Mouse (Mus musculus): ENCODE results near the gene Clasp2. TPM values are rescaled to one million over a fixed set of nuclear protein-coding genes. Genes with fewer than 3 reads are reported as not detected.

The Clasp2 gene
- polyA plus RNA-seq, 2 experiments = 18.7 to 21.4 TPM

DNA sequence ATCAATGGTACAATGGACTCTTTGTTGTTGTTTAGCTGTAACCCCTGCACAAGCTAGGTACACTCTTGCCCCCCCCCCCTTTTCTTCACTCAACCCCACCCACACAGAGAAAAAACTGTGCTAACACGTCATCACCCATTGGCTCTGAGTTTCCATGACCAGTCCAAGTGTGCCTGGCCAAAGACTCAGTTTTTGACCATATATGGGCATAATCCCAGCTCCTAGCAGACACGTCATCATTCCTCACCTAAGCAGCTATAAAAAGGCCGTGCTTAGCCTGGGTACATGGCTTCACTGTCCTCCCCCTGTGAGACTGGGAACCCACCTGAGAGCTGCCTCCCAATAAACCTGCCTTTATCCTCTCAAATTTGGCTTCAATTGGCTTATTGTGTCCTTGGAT is 15.1 kb upstream of the Clasp2 start:
- no peak overlapping the region for H3K9ac ChIP-seq (ENCODE audit: low read depth, low read length, severe bottlenecking)
- H3K36me3 ChIP-seq (ENCODE audit: control insufficient read depth, insufficient read depth, low read length) = no peaks in the 10 kb centered on the region
- H3K4me2 ChIP-seq (replicated peaks; ENCODE audit: low read depth, low read length, severe bottlenecking) = no peak overlapping the region
- H3K9me3 ChIP-seq (ENCODE audit: control insufficient read depth, low read length) = no peaks in the 10 kb centered on the region
- H3K4me3 ChIP-seq (replicated peaks; ENCODE audit: low read length) = no peak overlapping the region
- no peak for ATAC-seq (ENCODE audit: low FRiP score, low read depth)
- no peak overlapping the region for H3K27ac ChIP-seq (replicated peaks; ENCODE audit: low read depth, low read length)
- DNase-seq (ENCODE audit: low spot score) = no peak
- WGBS = 48% methylated on average over 3 of the region's 3 CpGs
- H3K4me1 ChIP-seq (ENCODE audit: control insufficient read depth, insufficient read depth, low read length) = no peaks in the 10 kb centered on the region
- H3K27me3 ChIP-seq (ENCODE audit: control insufficient read depth, insufficient read depth, low read length) = no peaks in the 10 kb centered on the region
- TF ChIP-seq POLR2A (IDR thresholded peaks at IDR 0.05; ENCODE audit: borderline replicate concordance, extremely low read depth, insufficient read depth, insufficient read length) = no peak

DNA sequence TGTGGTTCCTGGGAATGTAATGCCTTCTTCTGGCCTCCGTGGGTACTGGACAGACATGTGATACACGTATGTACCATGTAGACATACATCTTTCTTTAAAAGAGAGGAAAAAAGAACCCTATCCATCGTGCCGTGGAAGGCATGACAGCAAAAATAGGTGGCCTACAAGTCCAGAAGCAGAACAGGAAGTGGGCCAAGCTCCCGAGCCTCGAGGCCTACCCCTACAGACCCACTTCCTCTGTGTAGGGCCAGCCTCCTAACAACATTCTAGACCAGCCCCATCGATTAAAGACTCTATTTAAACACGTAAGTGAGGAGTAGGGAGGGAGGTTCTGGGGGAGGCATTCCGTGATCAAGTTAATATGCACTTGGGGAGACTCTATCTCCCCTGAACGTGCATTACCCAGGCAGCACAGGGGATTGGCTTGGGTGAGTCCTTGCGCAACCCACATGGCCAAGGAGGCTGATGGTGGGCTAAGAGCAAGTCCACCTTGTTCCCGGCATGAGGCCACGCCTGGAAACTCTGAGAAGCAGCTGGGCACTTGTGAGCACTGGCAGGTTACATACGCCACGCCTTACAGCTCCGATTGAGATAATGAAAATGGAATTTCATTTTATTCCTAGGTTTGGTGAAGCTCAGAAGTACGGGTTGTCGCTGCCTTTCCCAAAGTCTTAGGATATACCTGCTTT is 14.1 kb upstream of the Clasp2 start:
- no peaks in the 10 kb centered on the region for H3K36me3 ChIP-seq (ENCODE audit: control insufficient read depth, insufficient read depth, low read length)
- H3K4me3 ChIP-seq (replicated peaks; ENCODE audit: low read length) = no peak overlapping the region
- no peak for TF ChIP-seq POLR2A (IDR thresholded peaks at IDR 0.05; ENCODE audit: borderline replicate concordance, extremely low read depth, insufficient read depth, insufficient read length)
- H3K9me3 ChIP-seq (ENCODE audit: control insufficient read depth, low read length) = no peaks in the 10 kb centered on the region
- H3K4me2 ChIP-seq (replicated peaks; ENCODE audit: low read depth, low read length, severe bottlenecking) = no peak overlapping the region
- DNase-seq (ENCODE audit: low spot score) (no peak), ATAC-seq (ENCODE audit: low FRiP score, low read depth) (no peak)
- H3K9ac ChIP-seq (ENCODE audit: low read depth, low read length, severe bottlenecking) = no peak overlapping the region
- H3K27me3 ChIP-seq (ENCODE audit: control insufficient read depth, insufficient read depth, low read length) = no peaks in the 10 kb centered on the region
- H3K4me1 ChIP-seq (ENCODE audit: control insufficient read depth, insufficient read depth, low read length) = peaks cover 2% of the 10 kb centered on the region; the same call in 1 of the 2 replicates
- WGBS = 90% methylated on average over 18 of the region's 18 CpGs
- H3K27ac ChIP-seq (replicated peaks; ENCODE audit: low read depth, low read length) = no peak overlapping the region

DNA sequence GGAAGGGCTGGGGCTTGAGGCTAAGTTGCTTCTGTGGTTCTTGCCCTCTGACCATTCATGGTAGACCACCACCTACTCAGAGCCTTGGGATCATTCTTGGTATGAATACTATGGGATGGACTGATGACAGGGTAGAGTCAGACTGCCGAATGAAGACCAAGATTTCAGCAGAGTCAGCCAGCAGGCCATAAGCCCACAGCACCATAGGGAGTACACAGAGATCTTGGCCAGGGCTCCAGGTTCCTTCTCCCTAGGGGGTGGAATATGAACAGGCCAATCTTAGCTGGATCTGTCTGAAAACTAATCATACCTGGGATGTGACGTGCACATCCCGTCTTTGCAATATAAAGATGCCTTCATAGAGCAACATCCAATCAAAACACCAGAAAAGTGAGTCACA is 9.7 kb upstream of the Clasp2 start:
- Histone ChIP-seq H3K4me1 (ENCODE audit: control insufficient read depth, insufficient read depth, low read length) (peaks cover 2% of the 10 kb centered on the region; the same call in 1 of the 2 replicates), H3K9ac (ENCODE audit: low read depth, low read length, severe bottlenecking) (no peak overlapping the region), H3K4me2 (replicated peaks; ENCODE audit: low read depth, low read length, severe bottlenecking) (no peak overlapping the region), H3K27me3 (ENCODE audit: control insufficient read depth, insufficient read depth, low read length) (no peaks in the 10 kb centered on the region), H3K36me3 (ENCODE audit: control insufficient read depth, insufficient read depth, low read length) (no peaks in the 10 kb centered on the region), H3K9me3 (ENCODE audit: control insufficient read depth, low read length) (no peaks in the 10 kb centered on the region), H3K27ac (replicated peaks; ENCODE audit: low read depth, low read length) (no peak overlapping the region), H3K4me3 (replicated peaks; ENCODE audit: low read length) (no peak overlapping the region)
- WGBS = 74% methylated on average over 3 of the region's 3 CpGs
- no peak for ATAC-seq (ENCODE audit: low FRiP score, low read depth)
- no peak for TF ChIP-seq POLR2A (IDR thresholded peaks at IDR 0.05; ENCODE audit: borderline replicate concordance, extremely low read depth, insufficient read depth, insufficient read length)
- no peak for DNase-seq (ENCODE audit: low spot score)

DNA sequence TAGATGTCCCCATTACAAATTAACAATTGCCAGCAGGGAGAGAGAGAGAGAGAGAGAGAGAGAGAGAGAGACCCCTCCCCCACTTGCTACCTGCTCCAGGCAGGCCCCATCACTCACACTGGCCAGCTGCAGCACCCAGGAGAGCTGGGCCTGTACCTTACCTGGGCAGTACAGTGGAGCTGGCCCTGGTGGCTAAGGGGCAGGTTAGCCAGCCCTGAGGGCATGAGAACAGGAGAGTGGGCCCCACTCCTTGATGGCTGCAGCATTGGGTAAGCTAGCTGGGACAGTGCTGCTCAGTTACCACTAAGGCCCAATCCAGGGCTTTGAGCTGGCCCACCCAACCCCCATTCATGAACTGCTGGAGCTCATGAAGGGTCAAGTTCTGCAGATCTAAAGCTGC is 5.4 kb upstream of the Clasp2 start:
- Histone ChIP-seq H3K9me3 (ENCODE audit: control insufficient read depth, low read length) (no peaks in the 10 kb centered on the region), H3K36me3 (ENCODE audit: control insufficient read depth, insufficient read depth, low read length) (no peaks in the 10 kb centered on the region), H3K4me3 (replicated peaks; ENCODE audit: low read length) (no peak overlapping the region), H3K27ac (replicated peaks; ENCODE audit: low read depth, low read length) (no peak overlapping the region), H3K9ac (ENCODE audit: low read depth, low read length, severe bottlenecking) (no peak overlapping the region), H3K4me2 (replicated peaks; ENCODE audit: low read depth, low read length, severe bottlenecking) (no peak overlapping the region), H3K4me1 (ENCODE audit: control insufficient read depth, insufficient read depth, low read length) (peaks cover 4% of the 10 kb centered on the region; the same call in 1 of the 2 replicates), H3K27me3 (ENCODE audit: control insufficient read depth, insufficient read depth, low read length) (no peaks in the 10 kb centered on the region)
- DNase-seq (ENCODE audit: low spot score) (no peak), ATAC-seq (ENCODE audit: low FRiP score, low read depth) (no peak)
- TF ChIP-seq POLR2A (IDR thresholded peaks at IDR 0.05; ENCODE audit: borderline replicate concordance, extremely low read depth, insufficient read depth, insufficient read length) = no peak

DNA sequence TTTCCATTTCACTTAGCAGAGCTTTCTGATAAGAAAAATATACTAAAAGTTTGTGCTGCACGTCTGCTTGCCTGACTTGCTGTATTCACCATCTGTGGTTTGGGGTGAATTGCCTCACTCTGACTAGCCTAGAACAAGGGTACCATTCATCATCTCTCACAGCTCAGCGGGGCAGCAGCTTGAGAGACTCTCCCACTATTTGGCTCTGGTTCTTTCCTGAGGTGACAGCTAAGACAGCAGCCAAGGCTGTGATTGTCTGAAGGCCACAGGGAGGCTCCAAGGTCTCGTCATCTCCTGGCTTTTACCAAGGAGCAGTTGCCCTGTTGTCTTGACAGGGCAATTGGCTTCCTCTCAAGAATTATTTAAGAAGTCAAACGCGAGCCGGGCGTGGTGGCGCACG is 3.3 kb upstream of the Clasp2 start:
- no peak overlapping the region for H3K4me3 ChIP-seq (replicated peaks; ENCODE audit: low read length)
- WGBS = 75% methylated on average over 9 of the region's 9 CpGs
- no peak overlapping the region for H3K27ac ChIP-seq (replicated peaks; ENCODE audit: low read depth, low read length)
- ATAC-seq (ENCODE audit: low FRiP score, low read depth) (no peak), DNase-seq (ENCODE audit: low spot score) (no peak)
- H3K9ac ChIP-seq (ENCODE audit: low read depth, low read length, severe bottlenecking) = no peak overlapping the region
- no peaks in the 10 kb centered on the region for H3K9me3 ChIP-seq (ENCODE audit: control insufficient read depth, low read length)
- no peaks in the 10 kb centered on the region for H3K36me3 ChIP-seq (ENCODE audit: control insufficient read depth, insufficient read depth, low read length)
- 0 out of 2 replicates have a peak, but pooled peaks cover 2% of the 10 kb centered on the region for H3K4me1 ChIP-seq (ENCODE audit: control insufficient read depth, insufficient read depth, low read length)
- no peak for TF ChIP-seq POLR2A (IDR thresholded peaks at IDR 0.05; ENCODE audit: borderline replicate concordance, extremely low read depth, insufficient read depth, insufficient read length)
- no peak overlapping the region for H3K4me2 ChIP-seq (replicated peaks; ENCODE audit: low read depth, low read length, severe bottlenecking)
- no peaks in the 10 kb centered on the region for H3K27me3 ChIP-seq (ENCODE audit: control insufficient read depth, insufficient read depth, low read length)

All from limb, embryonic 14.5 days (tissue).